Mouse (Mus musculus): ENCODE measurements at regions not wholly inside any gene's neighbourhood (a gene's known extent, or its start where the extent isn't known, plus 50 kb on each side); places are given as distances from the start of the nearest gene placed in this dataset.

DNA sequence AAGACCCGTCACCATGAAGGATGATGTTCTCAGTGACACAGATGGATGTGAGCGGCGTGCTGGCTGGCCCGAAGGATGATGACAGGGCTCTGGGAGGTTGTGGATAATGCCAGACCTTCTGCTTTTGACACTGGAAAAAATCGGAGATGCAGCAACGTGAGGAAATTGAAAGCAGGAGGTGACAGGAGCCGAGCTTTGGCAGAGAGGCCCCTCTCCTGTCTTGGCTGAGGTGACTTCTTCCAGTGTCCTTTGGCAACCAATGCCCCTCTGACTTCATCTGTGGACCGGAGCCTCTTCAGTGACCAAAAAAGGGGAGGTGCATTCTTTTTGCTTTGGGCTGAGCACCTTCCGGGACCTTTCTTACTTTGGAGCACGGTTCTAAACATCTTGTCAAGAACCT is 264.3 kb downstream of the Med13l start:
- no peak for TF ChIP-seq CTCF (conservative IDR thresholded peaks at IDR 0.05; ENCODE audit: low read length)
- no peak for TF ChIP-seq NANOG (IDR thresholded peaks at IDR 0.05; ENCODE audit: borderline replicate concordance, low read length)
- TF ChIP-seq POU5F1 (IDR thresholded peaks at IDR 0.05; ENCODE audit: borderline replicate concordance, low read length): no peak
